Mouse (Mus musculus) spleen, adult 2 months (tissue): ENCODE measurements around the gene Fgfr2. TPM values are rescaled to one million over a fixed set of nuclear protein-coding genes. Genes with fewer than 3 reads are reported as not detected.
"Not testable (repeated sequence)": the region's sequence is repeated elsewhere in the genome, so short reads cannot be mapped to it uniquely, and the experiment has no call there.

Source experiments
- DNase-seq, 2 experiments: peaks; one replicate each; pipeline versions ENCODE4 v3.0.0 to v3.0.0-alpha.2; 2012 to 2021; ENCODE audit warnings: low spot score in 2 of 2, low read depth in 1 of 2
- H3K27ac ChIP-seq: fragments of 200-500 bp; 2 replicates; pipeline ENCODE4 v1.5.1; 2012; ENCODE audit warnings: low read length, inconsistent platforms; ENCODE audit not compliant: insufficient read depth
- H3K27me3 ChIP-seq: fragments of 200-500 bp; 2 replicates; pipeline ENCODE4 v1.6.1; 2012; ENCODE audit warnings: mild to moderate bottlenecking, moderate library complexity, low read length, inconsistent platforms; ENCODE audit not compliant: control insufficient read depth, insufficient read depth
- H3K36me3 ChIP-seq: fragments of 200-500 bp; 2 replicates; pipeline ENCODE4 v1.6.1; 2012; ENCODE audit warnings: mild to moderate bottlenecking, low read length, inconsistent platforms; ENCODE audit not compliant: control insufficient read depth, insufficient read depth
- H3K4me1 ChIP-seq: fragments of 200-500 bp; 2 replicates; pipeline ENCODE4 v1.6.1; 2011; ENCODE audit warnings: inconsistent platforms; ENCODE audit not compliant: control insufficient read depth, insufficient read depth, insufficient read length
- H3K4me3 ChIP-seq: fragments of 200-500 bp; 2 replicates; pipeline ENCODE4 v1.5.1; 2011; ENCODE audit warnings: mild to moderate bottlenecking, inconsistent platforms; ENCODE audit not compliant: insufficient read depth, insufficient read length; ENCODE audit errors: extremely low read depth
- CTCF ChIP-seq: fragments of 200-500 bp; IDR thresholded peaks from 2 replicates; pipeline ENCODE4 v1.5.1; 2011; ENCODE audit warnings: mild to moderate bottlenecking, inconsistent platforms; ENCODE audit not compliant: insufficient read depth, insufficient read length, insufficient replicate concordance; ENCODE audit errors: extremely low read depth
- POLR2A ChIP-seq: fragments of 200-500 bp; IDR thresholded peaks from 2 replicates; pipeline ENCODE4 v1.6.1; 2011; ENCODE audit warnings: low read depth, low read length, inconsistent platforms
- WGBS: fragments of 180-500 bp; shearing (Covaris S2); methylation state at CpG from one replicate; pipeline ENCODE4 v1.1.7; 2018; 5-methylcytosine and 5-hydroxymethylcytosine counted together
- polyA plus RNA-seq: library from polyadenylated mRNA; depleted of rRNA; stranded (reverse); fragments of >200 nt; gene quantifications from 2 replicates; pipeline ENCODE4 v1.2.3, GENCODE M21; 2012

The Fgfr2 gene
- polyA plus RNA-seq, 1 experiment, result 1.6 TPM

DNA sequence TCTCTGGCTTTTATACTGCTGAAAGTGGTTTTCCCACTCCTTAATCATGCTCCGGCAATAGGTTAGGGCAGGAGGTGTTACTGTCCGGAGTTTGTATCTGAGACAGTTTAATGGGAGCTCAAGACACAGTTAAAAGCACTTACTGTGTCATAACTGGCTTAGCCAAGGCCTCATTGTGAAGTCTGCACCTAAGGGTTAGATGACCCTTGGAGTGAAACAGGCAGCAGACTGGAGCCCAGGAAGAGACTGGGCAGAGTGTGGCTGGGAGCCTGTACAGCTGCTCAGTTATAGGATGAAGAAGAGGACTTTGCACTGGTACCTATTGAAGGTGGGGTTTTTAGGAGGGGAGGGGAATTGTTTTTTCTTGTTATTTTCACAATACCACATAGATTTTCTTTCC is 1976.9 kb downstream of the Fgfr2 start, which contains the start of gene 4933402N03Rik:
Gene 4933402N03Rik, minus strand, starts transcription at position 101 of the 400 bp plus-strand sequence.
- no peak for DNase-seq
- WGBS, result 93% methylated on average over 2 of the region's 2 CpGs
- TF ChIP-seq CTCF, result no peak
- TF ChIP-seq POLR2A, result no peak
- Histone ChIP-seq H3K4me1 (no peaks in the 10 kb centered on the region), H3K27ac (no peak within 1 kb of the TSS), H3K27me3 (no peaks in the 10 kb centered on the region), H3K4me3 (no peak within 1 kb of the TSS), H3K36me3 (no peaks in the 10 kb centered on the region)

DNA sequence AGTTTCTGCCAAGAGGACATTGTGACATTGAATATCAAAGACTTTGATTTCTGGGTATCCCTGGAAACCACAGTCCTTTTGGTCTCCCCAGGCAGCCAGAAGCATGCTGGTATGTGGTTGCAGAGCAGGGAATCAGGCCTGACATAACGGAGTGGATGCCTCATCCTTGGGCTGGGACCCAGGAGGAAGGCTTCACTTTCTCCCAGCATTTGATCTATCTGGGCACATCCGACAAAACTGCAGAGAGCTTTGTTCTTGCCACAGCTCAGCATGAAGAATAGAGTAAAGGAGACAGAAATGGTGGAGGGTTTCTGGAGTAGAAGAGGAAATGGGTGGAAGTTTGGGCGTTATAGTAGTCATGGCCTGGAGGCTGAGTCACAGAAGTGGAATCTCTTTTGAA is 1990.0 kb downstream of the Fgfr2 start:
- Histone ChIP-seq H3K27me3 (no peaks in the 10 kb centered on the region), H3K4me3 (no peak overlapping the region), H3K4me1 (no peaks in the 10 kb centered on the region), H3K27ac (no peak overlapping the region), H3K36me3 (no peaks in the 10 kb centered on the region)
- TF ChIP-seq CTCF (no peak), POLR2A (no peak)
- no peak for DNase-seq
- WGBS, result 51% methylated on average over 3 of the region's 3 CpGs

DNA sequence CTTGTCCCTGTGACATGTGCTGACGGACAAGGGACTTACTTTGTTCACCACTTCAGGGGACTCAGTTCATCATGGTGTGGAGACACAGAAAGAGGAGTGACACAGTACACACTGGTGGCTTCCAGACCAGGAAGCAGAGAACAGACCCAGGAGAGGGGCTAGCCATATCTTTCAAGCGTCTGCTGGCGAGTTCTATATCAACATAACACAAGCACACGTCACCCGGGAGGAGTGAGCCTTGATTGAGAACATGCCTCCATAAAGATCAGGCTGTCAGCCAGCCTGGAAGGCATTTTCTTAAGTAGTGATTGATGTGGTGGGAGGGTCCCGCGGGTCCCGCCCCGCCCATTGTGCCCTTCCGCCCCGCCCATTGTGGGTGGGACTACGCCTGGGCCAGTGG is 1993.1 kb downstream of the Fgfr2 start:
- H3K36me3 ChIP-seq, result no peaks in the 10 kb centered on the region
- no peak overlapping the region for H3K27ac ChIP-seq
- H3K4me1 ChIP-seq, result no peaks in the 10 kb centered on the region
- H3K4me3 ChIP-seq, result no peak overlapping the region
- DNase-seq, result no peak
- H3K27me3 ChIP-seq, result no peaks in the 10 kb centered on the region
- TF ChIP-seq POLR2A (no peak), CTCF (no peak)
- WGBS, result 85% methylated on average over 12 of the region's 12 CpGs

DNA sequence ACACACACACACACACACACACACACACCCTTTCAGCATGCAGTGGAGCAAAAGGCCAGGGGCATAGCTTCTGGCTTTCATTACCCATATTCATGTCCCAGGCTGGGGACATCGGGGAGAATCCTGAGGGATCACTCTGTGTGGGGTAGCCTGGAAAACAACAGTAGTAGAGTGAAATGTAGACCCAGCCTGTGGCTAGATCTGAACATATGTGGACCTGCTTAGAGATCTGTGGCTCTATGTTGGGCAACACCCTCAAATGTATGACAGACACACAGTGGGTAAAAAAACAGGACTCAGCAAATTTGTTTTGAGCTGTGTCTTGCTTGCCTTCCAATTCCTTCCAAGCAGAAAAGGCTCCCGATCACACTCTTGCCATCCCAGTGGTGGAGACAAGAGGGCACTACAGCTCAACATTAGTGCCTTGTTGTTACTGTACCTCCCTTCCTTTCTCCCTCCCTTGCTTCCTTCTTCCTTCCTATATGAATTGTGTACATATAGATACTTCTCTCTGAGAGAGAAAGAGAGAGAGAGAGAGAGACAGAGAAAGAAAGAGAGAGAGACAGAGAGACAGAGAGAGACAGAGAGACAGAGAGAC is 2000.8 kb downstream of the Fgfr2 start:
- Histone ChIP-seq H3K27ac (no peak overlapping the region), H3K4me3 (no peak overlapping the region), H3K4me1 (no peaks in the 10 kb centered on the region), H3K27me3 (no peaks in the 10 kb centered on the region), H3K36me3 (no peaks in the 10 kb centered on the region)
- WGBS, result 85% methylated on average over 2 of the region's 2 CpGs
- no peak for DNase-seq
- TF ChIP-seq CTCF (no peak), POLR2A (no peak)

DNA sequence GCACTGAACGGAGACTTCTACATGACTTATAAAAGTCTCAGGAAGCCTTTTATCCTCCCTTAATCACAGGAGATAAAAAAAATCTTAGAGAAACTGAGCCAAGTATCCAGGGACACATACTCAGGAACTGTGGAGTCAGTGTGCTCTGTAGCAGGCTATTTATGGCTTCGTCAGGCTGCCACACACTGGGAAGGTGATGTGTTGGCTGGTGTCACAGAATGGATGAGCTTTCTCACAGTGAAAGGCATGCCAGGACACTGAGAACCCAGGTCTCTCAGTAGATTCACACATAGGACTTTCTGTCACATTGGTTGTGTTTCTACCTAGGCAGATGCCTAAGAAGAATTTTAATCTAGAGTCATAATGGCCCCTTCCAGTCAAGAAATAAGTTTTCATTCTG is 2008.7 kb downstream of the Fgfr2 start:
- WGBS, result 86% methylated on average over 2 of the region's 2 CpGs
- Histone ChIP-seq H3K36me3 (no peaks in the 10 kb centered on the region), H3K4me3 (no peak overlapping the region), H3K27ac (no peak overlapping the region), H3K4me1 (no peaks in the 10 kb centered on the region), H3K27me3 (no peaks in the 10 kb centered on the region)
- DNase-seq, result no peak
- no peak for TF ChIP-seq CTCF
- TF ChIP-seq POLR2A, result no peak

DNA sequence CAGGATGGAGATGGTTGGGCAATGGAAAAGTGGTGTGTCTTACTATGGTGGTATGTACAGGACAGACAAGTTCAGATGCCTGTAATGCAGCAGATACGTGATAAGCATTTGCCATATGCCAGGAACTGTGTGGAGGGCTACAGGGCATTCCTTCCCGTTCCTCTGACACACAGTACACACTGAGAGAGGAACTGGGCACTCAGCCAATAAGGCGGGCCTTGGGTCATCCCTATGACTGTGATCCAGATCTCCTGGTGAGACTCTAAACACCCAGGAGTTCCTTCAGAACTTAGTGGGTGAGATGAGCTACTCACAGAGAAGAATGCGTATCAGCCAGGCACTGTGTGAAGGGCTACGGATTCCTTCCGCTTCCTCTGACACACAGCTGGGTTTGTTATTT is 2009.5 kb downstream of the Fgfr2 start:
- Histone ChIP-seq H3K27me3 (no peaks in the 10 kb centered on the region), H3K4me3 (no peak overlapping the region), H3K27ac (no peak overlapping the region), H3K36me3 (no peaks in the 10 kb centered on the region), H3K4me1 (no peaks in the 10 kb centered on the region)
- 76% methylated on average over 6 of the region's 6 CpGs for WGBS
- TF ChIP-seq POLR2A (no peak), CTCF (no peak)
- no peak for DNase-seq

DNA sequence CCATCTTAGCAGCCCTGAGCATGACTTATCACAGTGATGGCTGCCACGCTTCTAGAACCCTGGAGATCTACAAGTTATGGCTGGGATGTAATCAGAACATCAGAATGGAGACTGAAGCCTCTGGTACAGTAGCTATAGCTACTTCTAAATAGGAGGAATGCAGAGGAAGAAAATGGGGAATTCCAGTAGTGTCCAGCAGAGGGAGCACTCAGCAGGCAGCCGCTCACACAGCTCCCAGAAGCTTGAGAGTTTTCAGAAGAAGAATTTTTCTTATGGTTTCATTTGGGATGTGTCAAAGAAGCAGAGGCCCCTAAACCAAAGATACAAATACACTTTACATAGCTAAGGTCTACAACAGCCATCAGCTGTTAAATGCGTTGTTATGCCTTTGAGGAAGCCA is 2010.7 kb downstream of the Fgfr2 start:
- WGBS, result 39% methylated on average over 3 of the region's 3 CpGs
- TF ChIP-seq CTCF (peak; percentile 40; the same call in 1 of the 2 replicates), POLR2A (no peak)
- no peak overlapping the region for H3K4me3 ChIP-seq
- DNase-seq, result peak in 1 of 2 experiments; percentile 20
- no peaks in the 10 kb centered on the region for H3K36me3 ChIP-seq
- H3K27me3 ChIP-seq, result no peaks in the 10 kb centered on the region
- H3K4me1 ChIP-seq, result no peaks in the 10 kb centered on the region
- H3K27ac ChIP-seq, result no peak overlapping the region

DNA sequence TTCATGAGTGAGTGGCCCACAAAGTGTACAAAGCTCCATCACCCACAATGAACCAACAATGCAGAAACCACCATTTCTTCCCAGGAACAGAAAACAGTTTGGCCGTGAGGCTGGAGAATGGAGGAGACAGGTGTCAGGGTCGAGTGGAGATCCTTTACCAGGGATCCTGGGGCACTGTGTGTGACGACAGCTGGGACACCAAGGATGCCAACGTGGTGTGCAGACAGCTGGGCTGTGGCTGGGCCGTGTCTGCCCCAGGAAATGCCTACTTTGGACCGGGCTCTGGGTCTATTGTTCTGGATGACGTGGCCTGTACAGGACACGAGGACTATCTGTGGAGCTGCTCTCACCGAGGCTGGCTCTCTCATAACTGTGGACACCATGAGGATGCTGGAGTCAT is 2040.7 kb downstream of the Fgfr2 start:
- not testable (repeated sequence) for H3K27me3 ChIP-seq, H3K4me1 ChIP-seq, H3K27ac ChIP-seq, H3K36me3 ChIP-seq, DNase-seq, H3K4me3 ChIP-seq
- WGBS, result 75% methylated on average over 9 of the region's 9 CpGs
